Mouse (Mus musculus) left cerebral cortex, adult 9 months (tissue): ENCODE data around the gene Acox3.

Experiments
- DNase-seq, 2 experiments: peaks; one replicate each; pipeline ENCODE4 v3.0.0; 2022; ENCODE audit warnings: low spot score in 2 of 2

Acox3 gene

GRCm38 (mm10) chr5:35610381-35610780 lies 27.5 kb downstream of the Acox3 start:
- no peak for DNase-seq

GRCm38 (mm10) chr5:35611170-35611569 lies 28.3 kb downstream of the Acox3 start:
- no peak for DNase-seq

GRCm38 (mm10) chr5:35611900-35612299 lies 29.1 kb downstream of the Acox3 start:
- no peak for DNase-seq

GRCm38 (mm10) chr5:35612722-35613121 lies 29.9 kb downstream of the Acox3 start:
- DNase-seq: no peak

GRCm38 (mm10) chr5:35616943-35617342 lies 34.1 kb downstream of the Acox3 start:
- no peak for DNase-seq

GRCm38 (mm10) chr5:35621114-35621513 lies 38.3 kb downstream of the Acox3 start:
- DNase-seq: no peak

- DNase-seq: no peak
Measured at GRCm38 (mm10) chr5:35623831-35624230, 41.0 kb downstream of the Acox3 start.

- DNase-seq: no peak
Measured at GRCm38 (mm10) chr5:35624751-35625239, 42.0 kb downstream of the Acox3 start.

GRCm38 (mm10) chr5:35626408-35626807 lies 43.6 kb downstream of the Acox3 start:
- no peak for DNase-seq

GRCm38 (mm10) chr5:35627307-35627840 lies 44.5 kb downstream of the Acox3 start:
- no peak for DNase-seq

- peak; percentile 15 to 42 for DNase-seq
Measured at GRCm38 (mm10) chr5:35628685-35629084, 45.8 kb downstream of the Acox3 start.

- no peak for DNase-seq
Measured at GRCm38 (mm10) chr5:35629333-35629732, 46.5 kb downstream of the Acox3 start.

- DNase-seq: no peak
Measured at GRCm38 (mm10) chr5:35630706-35631105, 47.9 kb downstream of the Acox3 start.

GRCm38 (mm10) chr5:35631224-35631623 lies 48.4 kb downstream of the Acox3 start:
- DNase-seq: no peak

GRCm38 (mm10) chr5:35631755-35632154 lies 48.9 kb downstream of the Acox3 start:
- DNase-seq: no peak

GRCm38 (mm10) chr5:35632841-35633240 lies 50.0 kb downstream of the Acox3 start:
- no peak for DNase-seq

GRCm38 (mm10) chr5:35636016-35636415 lies 53.2 kb downstream of the Acox3 start:
- DNase-seq: no peak

GRCm38 (mm10) chr5:35641961-35642584 lies 59.2 kb downstream of the Acox3 start:
- no peak for DNase-seq

- DNase-seq: no peak
Measured at GRCm38 (mm10) chr5:35643401-35644048, 60.7 kb downstream of the Acox3 start.

- no peak for DNase-seq
Measured at GRCm38 (mm10) chr5:35644082-35644481, 61.2 kb downstream of the Acox3 start.

- no peak for DNase-seq
Measured at GRCm38 (mm10) chr5:35645938-35646493, 63.2 kb downstream of the Acox3 start.

- no peak for DNase-seq
Measured at GRCm38 (mm10) chr5:35646927-35647326, 64.1 kb downstream of the Acox3 start.

- DNase-seq: no peak
Measured at GRCm38 (mm10) chr5:35647562-35647961, 64.7 kb downstream of the Acox3 start.
